Mouse (Mus musculus) embryonic facial prominence, embryonic 15.5 days (tissue): ENCODE measurements around the gene Zmynd11. TPM values are rescaled to one million over a fixed set of nuclear protein-coding genes. Genes with fewer than 3 reads are reported as not detected.

Experiments
- ATAC-seq: fragments of 200-750 bp; cut with Nextera tagmentation; 2 replicates; pipeline ENCODE4 v1.8.0; 2017; ENCODE audit warnings: low read depth, moderate TSS enrichment; ENCODE audit not compliant: insufficient number of reproducible peaks, low FRiP score, low TSS enrichment
- H3K27ac ChIP-seq: fragments of 300-500 bp; sonication (generic); replicated peaks from 2 replicates; pipeline ENCODE4 v1.5.1; 2015; ENCODE audit warnings: mild to moderate bottlenecking, inconsistent platforms
- H3K27me3 ChIP-seq: fragments of 300-500 bp; sonication (generic); 2 replicates; pipeline ENCODE4 v1.6.1; 2015; ENCODE audit warnings: inconsistent platforms
- H3K36me3 ChIP-seq: fragments of 300-500 bp; sonication (generic); 2 replicates; pipeline ENCODE4 v1.6.1; 2015; ENCODE audit warnings: mild to moderate bottlenecking, inconsistent platforms
- H3K4me1 ChIP-seq: fragments of 300-500 bp; sonication (generic); 2 replicates; pipeline ENCODE4 v1.6.1; 2015; ENCODE audit warnings: inconsistent platforms
- H3K4me2 ChIP-seq: fragments of 300-500 bp; sonication (generic); replicated peaks from 2 replicates; pipeline ENCODE4 v1.6.1; 2015; ENCODE audit warnings: mild to moderate bottlenecking, inconsistent platforms
- H3K4me3 ChIP-seq: fragments of 300-500 bp; sonication (generic); replicated peaks from 2 replicates; pipeline ENCODE4 v1.5.1; 2015; ENCODE audit warnings: mild to moderate bottlenecking, inconsistent platforms
- H3K9ac ChIP-seq: fragments of 300-500 bp; sonication (generic); 2 replicates; pipeline ENCODE4 v1.6.1; 2015; ENCODE audit warnings: inconsistent platforms
- H3K9me3 ChIP-seq: fragments of 300-500 bp; sonication (generic); replicated peaks from 2 replicates; pipeline ENCODE4 v1.6.1; 2016; ENCODE audit warnings: inconsistent platforms
- WGBS: fragments of 180-500 bp; shearing (Covaris S2); methylation state at CpG from one replicate; pipeline ENCODE4 v1.1.7; 2015; 5-methylcytosine and 5-hydroxymethylcytosine counted together
- polyA plus RNA-seq: library from polyadenylated mRNA; unstranded; fragments of >200 nt; fragmentation: Nextera tagmentation; extraction: Ambion mirVana; gene quantifications from 2 replicates; pipeline ENCODE4 v1.2.1, GENCODE M21; 2015

Gene Zmynd11
- polyA plus RNA-seq, 1 experiment from 2014 or later, result 117 TPM

DNA sequence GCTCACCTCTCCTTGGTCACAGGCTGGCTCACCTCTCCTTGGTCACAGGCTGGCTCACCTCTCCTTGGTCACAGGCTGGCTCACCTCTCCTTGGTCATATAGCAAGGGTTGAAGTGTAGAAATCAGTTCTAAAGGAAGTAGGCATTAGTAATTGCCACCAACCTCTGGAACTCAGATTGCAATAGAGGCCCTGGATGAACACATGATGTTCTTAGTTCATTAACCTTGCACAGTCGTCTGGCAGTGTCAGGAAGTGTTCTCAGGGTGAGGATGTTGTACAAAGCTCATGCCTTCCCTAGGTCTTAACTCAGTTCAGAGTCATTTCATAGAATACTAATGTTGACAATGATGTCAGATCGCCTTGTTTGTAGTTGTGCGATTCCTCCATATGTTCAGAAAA, 112.1 kb downstream of the Zmynd11 start:
- no peak overlapping the region for H3K4me3 ChIP-seq
- 80% methylated on average over 3 of the region's 3 CpGs for WGBS
- H3K27me3 ChIP-seq, result no peaks in the 10 kb centered on the region
- no peak for ATAC-seq
- no peak overlapping the region for H3K27ac ChIP-seq
- no peak overlapping the region for H3K9ac ChIP-seq
- no peaks in the 10 kb centered on the region for H3K9me3 ChIP-seq
- H3K36me3 ChIP-seq, result peaks cover 7% of the 10 kb centered on the region; the same call in 1 of the 2 replicates
- H3K4me1 ChIP-seq, result no peaks in the 10 kb centered on the region
- no peak overlapping the region for H3K4me2 ChIP-seq

DNA sequence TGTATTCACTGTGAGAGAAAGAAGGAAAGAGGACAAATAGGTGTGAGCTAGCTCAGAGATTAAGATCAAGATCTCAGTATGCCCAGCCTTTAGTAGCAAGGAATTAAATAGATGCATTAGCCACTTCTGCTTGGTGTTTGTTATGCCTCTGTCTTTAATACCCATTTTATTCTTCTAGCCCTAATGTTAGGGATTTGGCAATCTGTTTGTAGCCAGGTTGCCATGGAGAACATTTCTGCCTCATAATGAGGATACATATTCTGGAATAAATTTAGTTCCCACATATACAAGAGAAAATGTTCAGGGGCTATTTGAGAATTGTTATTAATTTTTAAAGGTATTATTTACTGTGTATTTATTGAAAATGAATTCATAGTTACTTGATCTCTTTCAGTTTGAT, 114.5 kb downstream of the Zmynd11 start:
- no peak for ATAC-seq
- Histone ChIP-seq H3K4me3 (no peak overlapping the region), H3K27ac (no peak overlapping the region), H3K4me1 (no peaks in the 10 kb centered on the region), H3K9me3 (no peaks in the 10 kb centered on the region), H3K4me2 (no peak overlapping the region), H3K27me3 (no peaks in the 10 kb centered on the region), H3K9ac (no peak overlapping the region), H3K36me3 (no peaks in the 10 kb centered on the region)

DNA sequence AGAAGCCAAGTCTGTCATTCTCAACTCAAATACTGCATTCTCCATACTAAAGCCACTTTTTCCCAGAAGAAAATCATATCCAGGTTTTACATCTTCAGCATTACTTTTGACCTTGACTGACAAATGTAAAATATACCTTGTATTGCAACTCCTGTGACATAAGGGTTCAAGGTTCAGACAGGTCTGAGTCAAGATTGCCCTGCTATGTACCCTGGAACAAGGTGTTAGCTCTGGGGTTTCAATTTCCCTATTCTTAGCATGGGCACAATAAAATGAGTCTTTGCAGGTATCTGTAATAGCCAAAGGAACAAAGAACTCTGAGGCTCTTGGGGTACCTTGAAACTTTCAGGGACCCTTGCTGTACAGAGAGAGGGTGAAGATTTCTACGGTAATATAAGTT, 115.2 kb downstream of the Zmynd11 start:
- no peak overlapping the region for H3K4me3 ChIP-seq
- H3K4me2 ChIP-seq, result no peak overlapping the region
- H3K27ac ChIP-seq, result no peak overlapping the region
- no peaks in the 10 kb centered on the region for H3K36me3 ChIP-seq
- H3K9ac ChIP-seq, result no peak overlapping the region
- no peaks in the 10 kb centered on the region for H3K4me1 ChIP-seq
- no peaks in the 10 kb centered on the region for H3K9me3 ChIP-seq
- whole genome bisulfite sequencing, result 85% methylated on average over 1 of the region's 1 CpGs
- H3K27me3 ChIP-seq, result no peaks in the 10 kb centered on the region
- ATAC-seq, result no peak

DNA sequence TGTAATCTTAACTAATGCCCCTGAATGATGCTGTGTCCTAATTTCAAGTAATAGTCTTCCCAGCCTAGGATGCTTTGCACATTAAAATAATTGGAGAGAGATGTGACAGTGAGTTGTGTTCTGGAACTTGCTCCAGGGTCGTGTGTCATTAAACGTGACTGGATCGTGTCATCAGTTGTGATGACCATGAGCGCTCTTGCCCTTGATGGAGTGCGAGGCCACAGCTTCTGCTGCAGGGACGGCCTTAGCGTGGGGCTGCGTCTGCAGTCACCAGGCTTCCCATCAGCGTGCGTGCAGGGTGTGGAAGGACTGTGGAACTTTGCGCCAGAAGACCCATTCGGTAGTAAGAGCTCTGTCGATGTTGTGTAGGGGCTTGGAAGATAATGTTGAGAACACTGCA, 116.4 kb downstream of the Zmynd11 start:
- H3K27me3 ChIP-seq, result no peaks in the 10 kb centered on the region
- no peak overlapping the region for H3K9ac ChIP-seq
- H3K36me3 ChIP-seq, result no peaks in the 10 kb centered on the region
- H3K9me3 ChIP-seq, result no peaks in the 10 kb centered on the region
- H3K4me1 ChIP-seq, result no peaks in the 10 kb centered on the region
- WGBS, result 92% methylated on average over 13 of the region's 13 CpGs
- H3K4me3 ChIP-seq, result no peak overlapping the region
- no peak overlapping the region for H3K27ac ChIP-seq
- H3K4me2 ChIP-seq, result no peak overlapping the region
- ATAC-seq, result no peak

DNA sequence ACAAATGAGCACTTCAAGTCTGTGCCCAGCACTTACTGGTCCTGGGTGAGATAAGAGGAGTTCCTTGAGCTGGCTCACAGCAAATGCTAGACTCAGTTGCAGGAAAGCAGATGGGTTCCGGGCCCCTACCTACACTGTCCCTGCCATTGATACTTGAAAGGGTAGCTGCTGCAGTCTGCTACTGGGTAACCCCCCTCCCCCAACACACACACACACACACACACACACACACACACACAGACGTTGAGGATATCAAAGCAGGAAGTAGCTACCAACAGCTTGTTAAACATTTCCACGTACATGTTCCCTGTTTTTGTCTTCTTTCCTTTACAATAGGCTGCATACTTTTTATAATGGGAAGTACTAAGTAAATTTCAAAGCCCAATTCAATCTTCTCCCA, 127.2 kb downstream of the Zmynd11 start:
- Histone ChIP-seq H3K4me2 (no peak overlapping the region), H3K4me1 (no peaks in the 10 kb centered on the region), H3K9me3 (no peaks in the 10 kb centered on the region), H3K27me3 (no peaks in the 10 kb centered on the region), H3K4me3 (no peak overlapping the region), H3K27ac (no peak overlapping the region), H3K36me3 (peaks cover 4% of the 10 kb centered on the region; the same call in 1 of the 2 replicates), H3K9ac (no peak overlapping the region)
- no peak for ATAC-seq
- WGBS, result 63% methylated on average over 3 of the region's 3 CpGs

DNA sequence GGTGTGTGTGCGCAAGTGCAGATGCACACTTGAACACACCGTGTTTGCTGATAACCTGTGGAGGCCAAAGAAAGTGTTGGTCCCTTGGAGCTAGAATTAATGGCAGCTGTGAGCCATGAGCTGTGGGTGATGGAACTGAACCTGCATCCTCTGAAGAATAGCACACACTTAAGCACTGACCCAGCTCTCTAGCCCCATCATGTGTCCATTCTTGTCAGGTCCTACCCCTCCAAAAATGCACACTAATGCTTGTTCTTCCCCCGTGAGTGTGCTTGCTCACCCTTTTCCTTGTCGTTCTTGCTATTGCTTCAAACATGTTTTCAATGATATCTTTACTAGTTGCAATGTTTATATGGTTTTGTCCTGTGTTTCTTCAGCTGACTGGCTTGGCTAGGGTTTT, 128.6 kb downstream of the Zmynd11 start:
- Histone ChIP-seq H3K4me1 (no peaks in the 10 kb centered on the region), H3K9ac (no peak overlapping the region), H3K27me3 (no peaks in the 10 kb centered on the region), H3K9me3 (no peaks in the 10 kb centered on the region), H3K4me3 (no peak overlapping the region), H3K27ac (no peak overlapping the region), H3K4me2 (no peak overlapping the region), H3K36me3 (peaks cover 4% of the 10 kb centered on the region; the same call in 1 of the 2 replicates)
- no peak for ATAC-seq
- 56% methylated on average over 4 of the region's 4 CpGs for WGBS

DNA sequence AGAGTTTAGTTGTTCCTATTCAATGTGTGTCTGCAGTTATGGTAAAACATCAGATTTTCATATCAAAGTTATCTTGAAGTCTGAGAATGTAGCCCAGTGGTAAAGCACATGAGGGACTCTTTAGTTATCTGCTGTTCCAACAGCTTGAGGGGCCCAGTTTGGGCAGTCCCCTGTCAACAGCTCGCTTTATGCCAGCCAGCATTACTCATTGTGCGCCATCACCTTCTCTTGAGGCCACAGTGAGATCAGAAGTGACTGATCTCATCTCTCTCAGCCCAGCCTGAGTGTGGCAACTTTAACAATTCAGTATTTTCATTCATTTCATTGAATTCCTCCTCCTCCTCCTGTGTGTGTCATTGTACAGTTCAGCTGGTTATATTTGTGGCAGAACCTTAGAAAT, 129.2 kb downstream of the Zmynd11 start:
- no peaks in the 10 kb centered on the region for H3K9me3 ChIP-seq
- no peaks in the 10 kb centered on the region for H3K27me3 ChIP-seq
- no peaks in the 10 kb centered on the region for H3K4me1 ChIP-seq
- H3K4me2 ChIP-seq, result no peak overlapping the region
- WGBS, result 90% methylated on average over 2 of the region's 2 CpGs
- H3K4me3 ChIP-seq, result no peak overlapping the region
- ATAC-seq, result no peak
- peaks cover 4% of the 10 kb centered on the region; the same call in 1 of the 2 replicates for H3K36me3 ChIP-seq
- no peak overlapping the region for H3K27ac ChIP-seq
- no peak overlapping the region for H3K9ac ChIP-seq
